Mouse (Mus musculus) cerebellum, adult (tissue): ENCODE data around the gene Bcas2.
"Not testable (repeated sequence)": the region's sequence is repeated elsewhere in the genome, so short reads cannot be mapped to it uniquely, and the experiment has no call there.

Experiments used
- ATAC-seq: cut with Nextera tagmentation; 2 replicates; pipeline ENCODE4 v1.9.2; 2017; ENCODE audit warnings: mild to moderate bottlenecking, moderate library complexity, mixed read lengths; ENCODE audit not compliant: insufficient number of reproducible peaks, low FRiP score, low TSS enrichment

The Bcas2 gene

GRCm38 (mm10) chr3:103159232-103159900 is 12.1 kb upstream of the Bcas2 start:
- no peak for ATAC-seq

- ATAC-seq: no peak
These were observed 1.7 kb upstream of the Bcas2 start for GRCm38 (mm10) chr3:103169771-103170170.

GRCm38 (mm10) chr3:103172615-103173014 is 1.2 kb downstream of the Bcas2 start:
- no peak for ATAC-seq

GRCm38 (mm10) chr3:103176740-103177139 is 5.3 kb downstream of the Bcas2 start:
- ATAC-seq: no peak

GRCm38 (mm10) chr3:103179527-103179926 is 8.1 kb downstream of the Bcas2 start:
- ATAC-seq: no peak

- no peak for ATAC-seq
These were observed 9.7 kb downstream of the Bcas2 start for GRCm38 (mm10) chr3:103181171-103181570.

- ATAC-seq: no peak
These were observed 11.4 kb downstream of the Bcas2 start for GRCm38 (mm10) chr3:103182821-103183220.

GRCm38 (mm10) chr3:103184467-103184866 is 13.0 kb downstream of the Bcas2 start:
- not testable (repeated sequence) for ATAC-seq

GRCm38 (mm10) chr3:103188451-103188850 is 17.0 kb downstream of the Bcas2 start:
- no peak for ATAC-seq

- no peak for ATAC-seq
These were observed 17.4 kb downstream of the Bcas2 start for GRCm38 (mm10) chr3:103188856-103189255.

- ATAC-seq: no peak
These were observed 20.7 kb downstream of the Bcas2 start for GRCm38 (mm10) chr3:103192161-103192560.

- ATAC-seq: no peak
These were observed 21.7 kb downstream of the Bcas2 start for GRCm38 (mm10) chr3:103193186-103193585.

- ATAC-seq: no peak
These were observed 24.9 kb downstream of the Bcas2 start for GRCm38 (mm10) chr3:103196320-103196823.

- no peak for ATAC-seq
These were observed 27.9 kb downstream of the Bcas2 start for GRCm38 (mm10) chr3:103199386-103199785.

- ATAC-seq: not testable (repeated sequence)
These were observed 29.6 kb downstream of the Bcas2 start for GRCm38 (mm10) chr3:103201105-103201504.

GRCm38 (mm10) chr3:103203554-103203953 is 32.1 kb downstream of the Bcas2 start:
- ATAC-seq: no peak

- ATAC-seq: no peak
These were observed 33.0 kb downstream of the Bcas2 start for GRCm38 (mm10) chr3:103204445-103204844.

GRCm38 (mm10) chr3:103206393-103206792 is 34.9 kb downstream of the Bcas2 start:
- ATAC-seq: no peak

- no peak for ATAC-seq
These were observed 36.3 kb downstream of the Bcas2 start for GRCm38 (mm10) chr3:103207749-103208148.

- ATAC-seq: no peak
These were observed 36.8 kb downstream of the Bcas2 start for GRCm38 (mm10) chr3:103208237-103208636.

- no peak for ATAC-seq
These were observed 39.6 kb downstream of the Bcas2 start for GRCm38 (mm10) chr3:103211101-103211500.

- no peak for ATAC-seq
These were observed 40.7 kb downstream of the Bcas2 start for GRCm38 (mm10) chr3:103212142-103212541.
